Mouse (Mus musculus) heart, adult 2 months (tissue): Measurements from ENCODE around the gene Fam240a.

Experiments used
- CTCF ChIP-seq: fragments of 200-600 bp; IDR thresholded peaks from 2 replicates; pipeline ENCODE4 v1.8.1; 2022; ENCODE audit warnings: antibody characterized with exemption, mild to moderate bottlenecking, moderate library complexity
- POLR2A ChIP-seq: fragments of 200-500 bp; IDR thresholded peaks from 2 replicates; pipeline ENCODE4 v1.6.1; 2011; ENCODE audit warnings: mild to moderate bottlenecking, low read depth, low read length, control low read depth; ENCODE audit not compliant: insufficient read depth

DNA sequence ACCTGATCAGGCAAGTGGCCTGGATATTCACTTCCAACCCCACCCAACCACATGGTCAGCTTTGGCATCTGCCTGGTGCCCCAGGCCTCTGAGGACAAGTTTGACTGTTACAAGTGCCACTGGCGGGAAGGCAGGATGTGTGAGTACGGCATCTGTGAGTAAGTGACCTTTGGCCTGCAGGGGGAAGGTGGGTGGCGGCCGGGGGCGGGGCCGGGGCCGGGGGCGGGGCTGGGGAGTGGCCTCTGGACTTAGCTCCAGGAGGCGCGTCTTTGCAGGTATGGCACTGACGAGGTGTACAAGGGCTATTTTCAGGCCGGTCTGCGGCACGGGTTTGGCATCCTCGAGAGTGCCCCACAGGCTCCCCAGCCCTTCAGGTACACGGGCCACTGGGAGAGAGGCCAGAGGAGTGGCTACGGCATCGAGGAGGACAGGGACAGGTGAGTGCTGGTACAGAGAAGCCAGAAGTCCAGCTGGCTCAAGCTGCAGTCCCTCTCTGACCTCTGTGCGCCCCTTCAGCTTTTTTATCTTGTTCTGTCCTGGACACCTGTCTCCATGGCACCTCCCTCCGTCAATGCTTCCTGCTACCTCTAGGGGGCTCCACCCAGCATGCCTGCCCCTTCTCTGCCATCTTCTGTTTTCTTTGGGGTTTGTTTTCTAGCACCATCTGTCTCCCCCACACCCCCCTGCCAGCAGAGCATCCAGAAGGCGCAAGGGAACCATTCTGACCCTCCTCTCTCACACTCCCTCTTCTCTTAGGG lies 26.5 kb downstream of the Fam240a start:
- TF ChIP-seq CTCF (peak; percentile 55), POLR2A (no peak)
